Mouse (Mus musculus) testis, adult 2 months (tissue): ENCODE results near the gene 1700025B11Rik.

Experiments used
- CTCF ChIP-seq: fragments of 200-500 bp; IDR thresholded peaks from 2 replicates; pipeline ENCODE4 v1.5.1; 2012; ENCODE audit warnings: low read depth, mild to moderate bottlenecking, inconsistent platforms, low read length, moderate library complexity; ENCODE audit not compliant: control insufficient read depth, insufficient read depth, insufficient replicate concordance
- POLR2A ChIP-seq: fragments of 200-500 bp; IDR thresholded peaks from 2 replicates; pipeline ENCODE4 v1.6.1; 2012; ENCODE audit warnings: low read depth, mild to moderate bottlenecking, inconsistent platforms, low read length, moderate library complexity; ENCODE audit not compliant: control insufficient read depth

DNA sequence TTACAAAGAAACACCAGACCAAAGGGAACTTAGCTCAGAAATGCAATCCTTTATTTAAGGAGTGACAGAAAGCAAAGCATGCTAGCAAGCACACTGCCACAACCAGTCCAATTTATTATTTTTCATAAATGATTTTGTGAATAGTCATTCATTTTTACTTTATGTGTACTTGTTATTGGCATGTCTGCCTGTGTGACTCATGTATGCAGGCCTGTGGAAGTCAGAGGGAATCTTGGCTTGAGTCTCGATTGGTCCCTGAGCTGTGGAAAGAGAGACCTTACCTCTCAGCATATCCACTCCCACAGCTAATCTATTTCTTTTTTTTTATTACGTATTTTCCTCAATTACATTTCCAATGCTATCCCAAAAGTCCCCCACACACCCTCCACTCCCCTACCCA is 17.1 kb upstream of the 1700025B11Rik start:
- TF ChIP-seq CTCF (no peak), POLR2A (no peak)
